Mouse (Mus musculus): ENCODE results near the gene Hoxb3. TPM values are rescaled to one million over a fixed set of nuclear protein-coding genes. Genes with fewer than 3 reads are reported as not detected.

Hoxb3 gene
- polyA plus RNA-seq, 1 experiment from 2014 or later, result 21.2 TPM

DNA sequence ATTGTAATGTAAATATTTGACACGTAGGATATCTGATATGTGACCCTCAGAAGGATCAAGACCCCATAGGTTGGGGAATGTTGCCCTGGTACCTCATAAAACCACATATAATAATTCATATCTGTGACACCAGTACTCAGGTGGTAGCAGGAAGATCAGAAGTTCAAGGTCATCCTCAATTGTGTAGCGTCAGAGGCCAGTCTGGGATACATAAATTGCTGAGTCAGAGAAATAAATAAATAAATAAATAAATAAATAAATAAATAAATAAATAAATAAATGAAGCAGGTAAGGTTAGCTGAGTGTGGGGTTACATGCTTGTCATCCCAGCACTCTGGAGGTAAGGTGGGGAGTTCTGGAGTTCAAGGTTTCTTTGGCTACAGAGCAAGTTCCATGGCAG, 64.5 kb downstream of the Hoxb3 start:
- 89% methylated on average over 2 of the region's 2 CpGs for WGBS

DNA sequence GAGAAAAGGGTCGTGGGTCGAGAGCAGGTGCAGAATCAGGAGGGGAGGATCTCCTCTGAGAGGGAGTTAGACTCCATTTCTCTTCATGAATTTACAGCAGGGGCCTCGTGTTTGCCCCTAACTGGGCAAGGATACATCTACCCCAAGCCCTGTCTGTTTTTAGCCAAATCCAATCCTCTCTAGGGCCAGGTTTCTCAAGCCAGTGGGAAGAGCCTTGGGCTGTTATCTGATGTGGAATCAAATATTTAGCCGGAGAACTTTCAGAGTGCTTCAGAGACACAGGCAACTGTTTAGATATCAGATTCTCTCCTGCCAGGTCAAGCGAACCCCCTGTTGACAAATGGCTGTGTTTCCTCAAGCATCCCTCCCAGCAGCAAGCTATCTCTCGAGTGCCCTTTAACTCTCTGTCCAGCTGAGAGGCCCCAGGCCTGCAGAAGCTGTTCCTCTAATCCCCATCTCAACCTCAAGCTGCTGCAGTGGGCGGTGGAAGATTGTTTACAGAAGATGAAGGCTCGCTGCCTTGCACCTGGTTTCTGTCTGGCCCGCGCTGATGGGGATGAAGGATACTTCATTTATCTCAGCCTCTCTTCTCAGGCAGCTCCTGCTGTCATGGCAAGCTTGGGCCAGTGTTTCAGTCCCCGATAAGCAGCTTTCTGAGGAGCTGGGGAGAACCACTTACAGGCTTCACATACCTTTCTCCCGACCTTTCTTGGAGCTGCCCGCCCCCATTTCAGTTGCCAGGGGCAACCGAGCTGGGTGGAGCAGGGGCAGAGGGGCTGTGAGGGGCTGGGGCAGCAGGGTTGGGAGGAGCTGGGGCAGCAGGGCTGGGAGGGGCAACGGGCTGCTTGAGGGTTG, 73.9 kb downstream of the Hoxb3 start:
- WGBS, result 11% methylated on average over 15 of the region's 15 CpGs
- 0 out of 2 replicates have a peak overlapping the region, but pooled peaks have one; percentile 21 for H3K9ac ChIP-seq
- no peak overlapping the region for H3K4me3 ChIP-seq
- no peak overlapping the region for H3K27ac ChIP-seq
- H3K9me3 ChIP-seq, result no peaks in the 10 kb centered on the region
- no peaks in the 10 kb centered on the region for H3K27me3 ChIP-seq (replicated peaks)
- H3K4me1 ChIP-seq, result peaks cover 11% of the 10 kb centered on the region
- H3K36me3 ChIP-seq, result no peaks in the 10 kb centered on the region
- peak overlapping the region; percentile 31 for H3K4me2 ChIP-seq (replicated peaks)
- ATAC-seq (ENCODE audit: low FRiP score, low read depth), result no peak

More for the DNA sequence above, 64.5 kb downstream of the Hoxb3 start:
- no peak overlapping the region for H3K9ac ChIP-seq
- H3K9me3 ChIP-seq, result no peaks in the 10 kb centered on the region
- H3K4me1 ChIP-seq, result no peaks in the 10 kb centered on the region
- H3K4me3 ChIP-seq, result no peak overlapping the region
- no peak for ATAC-seq (ENCODE audit: low FRiP score, low read depth)
- H3K27me3 ChIP-seq (replicated peaks), result no peaks in the 10 kb centered on the region
- H3K36me3 ChIP-seq, result no peaks in the 10 kb centered on the region
- H3K27ac ChIP-seq, result no peak overlapping the region
- H3K4me2 ChIP-seq (replicated peaks), result no peak overlapping the region

MicroRNAs within 50 kb of the gene (microRNA counts, 519-probe panel; counts per million panel counts)
- 8,053 counts per million, percentile 98 among the panel's probes with 10 or more counts for microRNA mmu-miR-10a

Small RNA genes within 50 kb of the gene (microRNA-seq; reads per million reads assigned to microRNA genes)
- gene Mir10a, result 192,468 reads per million, percentile 100 among the genes with 10 or more reads in this experiment

Other genes starting within 250 kb of the Hoxb3 start
- 483 and 502 TPM in 2 replicates for gene Atp5g1, start 247.7 kb upstream of the Hoxb3 start, polyA plus RNA-seq (2016; fragmentation: Nextera tagmentation; extraction: Ambion mirVana)
- not detected in 2 replicates for gene Calcoco2, start 211.4 kb upstream of the Hoxb3 start, polyA plus RNA-seq (2016; fragmentation: Nextera tagmentation; extraction: Ambion mirVana)
- gene Ttll6, start 189.5 kb upstream of the Hoxb3 start, polyA plus RNA-seq (2016; fragmentation: Nextera tagmentation; extraction: Ambion mirVana), result not detected in 2 replicates
- gene Hoxb13, start 129.0 kb upstream of the Hoxb3 start, polyA plus RNA-seq (2016; fragmentation: Nextera tagmentation; extraction: Ambion mirVana), result 1.1 and 7.6 TPM in 2 replicates
- 76.1 and 90.5 TPM in 2 replicates for gene Hoxb9, start 51.9 kb upstream of the Hoxb3 start, polyA plus RNA-seq (2016; fragmentation: Nextera tagmentation; extraction: Ambion mirVana)
- 35.7 and 53.3 TPM in 2 replicates for gene Hoxb8, start 41.4 kb upstream of the Hoxb3 start, polyA plus RNA-seq (2016; fragmentation: Nextera tagmentation; extraction: Ambion mirVana)
- gene Hoxb7, start 36.7 kb upstream of the Hoxb3 start, polyA plus RNA-seq (2016; fragmentation: Nextera tagmentation; extraction: Ambion mirVana), result 97.1 and 101 TPM in 2 replicates
- gene Hoxb6, start 30.9 kb upstream of the Hoxb3 start, polyA plus RNA-seq (2016; fragmentation: Nextera tagmentation; extraction: Ambion mirVana), result 145 and 151 TPM in 2 replicates
- 79.2 and 94.7 TPM in 2 replicates for gene Hoxb5, start 20.0 kb upstream of the Hoxb3 start, polyA plus RNA-seq (2016; fragmentation: Nextera tagmentation; extraction: Ambion mirVana)
- 10.2 and 15.1 TPM in 2 replicates for gene Hoxb4, start 5.1 kb upstream of the Hoxb3 start, polyA plus RNA-seq (2016; fragmentation: Nextera tagmentation; extraction: Ambion mirVana)
- 109 and 119 TPM in 2 replicates for gene Hoxb2, start 27.2 kb downstream of the Hoxb3 start, polyA plus RNA-seq (2016; fragmentation: Nextera tagmentation; extraction: Ambion mirVana)
- 8.1 and 8.8 TPM in 2 replicates for gene Hoxb1, start 42.4 kb downstream of the Hoxb3 start, polyA plus RNA-seq (2016; fragmentation: Nextera tagmentation; extraction: Ambion mirVana)
- 2.2 and 2.8 TPM in 2 replicates for gene Skap1, start 141.3 kb downstream of the Hoxb3 start, polyA plus RNA-seq (2016; fragmentation: Nextera tagmentation; extraction: Ambion mirVana)